Mouse (Mus musculus): Measurements from ENCODE around the gene Aida. TPM values are rescaled to one million over a fixed set of nuclear protein-coding genes. Genes with fewer than 3 reads are reported as not detected.
"Not testable (repeated sequence)": the region's sequence is repeated elsewhere in the genome, so short reads cannot be mapped to it uniquely, and the experiment has no call there.

Aida gene
- total RNA-seq, 1 experiment from 2014 or later: 93.7 TPM

DNA sequence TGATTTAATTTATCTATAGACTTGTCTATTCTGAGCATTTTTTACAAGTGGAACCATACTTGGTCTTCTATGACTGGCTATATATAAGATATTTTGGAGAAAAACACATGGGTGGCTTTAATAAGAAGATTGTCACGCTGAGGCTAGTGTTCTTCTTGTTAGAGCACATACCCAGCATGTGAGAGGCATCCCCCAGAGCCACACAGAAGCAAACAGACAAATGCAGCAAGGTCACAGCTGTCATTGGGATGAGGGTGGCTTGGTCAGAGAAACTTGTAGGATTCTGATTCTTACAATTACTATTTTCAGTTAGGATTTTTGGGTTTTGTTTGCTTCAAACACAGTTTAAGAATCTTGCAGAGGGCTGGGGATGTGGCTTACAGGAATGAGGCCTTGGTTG is 12.1 kb downstream of the Aida start:
- no peak for ATAC-seq (replicated peaks; ENCODE audit: insufficient number of reproducible peaks, low FRiP score, low TSS enrichment, poor library complexity, severe bottlenecking)

DNA sequence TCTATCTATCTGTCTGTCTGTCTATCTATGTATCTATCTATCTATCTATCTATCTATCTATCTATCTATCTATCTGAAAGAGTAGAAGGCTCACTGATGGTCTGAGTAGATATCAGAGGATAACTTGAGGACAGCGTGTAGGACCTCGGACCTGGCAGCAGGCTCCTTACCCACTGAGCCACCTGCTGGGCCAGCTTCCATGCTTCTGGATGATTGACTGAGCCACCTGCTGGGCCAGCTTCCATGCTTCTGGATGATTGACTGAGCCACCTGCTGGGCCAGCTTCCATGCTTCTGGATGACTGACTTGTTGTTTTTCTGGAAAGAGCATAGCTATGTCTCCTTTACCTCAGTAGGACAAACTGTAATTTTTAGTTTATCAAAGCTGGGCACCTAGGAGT is 13.2 kb downstream of the Aida start:
- not testable (repeated sequence) for ATAC-seq (replicated peaks; ENCODE audit: insufficient number of reproducible peaks, low FRiP score, low TSS enrichment, poor library complexity, severe bottlenecking)

DNA sequence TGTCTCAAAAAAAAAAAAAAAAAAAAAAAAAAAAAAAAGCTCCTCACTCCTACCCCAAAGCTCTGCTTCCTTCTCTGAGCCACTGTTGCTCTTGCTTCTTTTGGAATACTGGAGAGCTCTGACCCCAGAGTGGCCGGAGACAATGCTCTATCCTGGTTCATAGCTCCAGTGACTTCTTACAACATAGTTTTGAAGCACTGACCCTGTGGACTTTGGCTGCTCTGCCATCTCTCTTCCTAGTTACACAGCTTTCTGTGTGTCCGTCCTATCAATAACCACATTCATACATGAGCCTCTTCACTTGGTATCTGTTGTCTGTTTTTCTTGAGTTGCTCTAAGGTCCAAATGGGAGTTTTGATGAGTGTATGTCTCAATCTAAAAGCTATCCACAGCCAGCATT is 15.7 kb downstream of the Aida start:
- ATAC-seq (replicated peaks; ENCODE audit: insufficient number of reproducible peaks, low FRiP score, low TSS enrichment, poor library complexity, severe bottlenecking): no peak

DNA sequence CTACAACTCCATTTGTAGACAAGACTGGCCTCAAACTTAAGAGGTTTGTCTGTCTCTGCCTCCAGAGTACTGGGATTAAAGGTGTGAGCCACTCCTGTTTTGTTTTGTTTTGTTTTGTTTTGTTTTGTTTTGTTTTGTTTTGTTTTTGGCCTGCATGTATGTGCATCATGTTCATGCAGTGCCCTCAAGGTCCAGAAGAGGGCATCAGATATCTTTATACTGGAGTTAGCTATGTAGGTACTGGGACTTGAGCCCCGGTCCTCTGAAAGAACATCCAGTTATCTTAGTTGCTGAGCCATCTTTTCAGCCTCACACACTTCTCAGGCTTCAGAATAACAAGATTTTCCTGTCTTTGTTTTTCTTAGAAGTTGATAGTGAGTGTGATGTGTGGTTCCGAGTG is 19.4 kb downstream of the Aida start:
- no peak for ATAC-seq (replicated peaks; ENCODE audit: insufficient number of reproducible peaks, low FRiP score, low TSS enrichment, poor library complexity, severe bottlenecking)

DNA sequence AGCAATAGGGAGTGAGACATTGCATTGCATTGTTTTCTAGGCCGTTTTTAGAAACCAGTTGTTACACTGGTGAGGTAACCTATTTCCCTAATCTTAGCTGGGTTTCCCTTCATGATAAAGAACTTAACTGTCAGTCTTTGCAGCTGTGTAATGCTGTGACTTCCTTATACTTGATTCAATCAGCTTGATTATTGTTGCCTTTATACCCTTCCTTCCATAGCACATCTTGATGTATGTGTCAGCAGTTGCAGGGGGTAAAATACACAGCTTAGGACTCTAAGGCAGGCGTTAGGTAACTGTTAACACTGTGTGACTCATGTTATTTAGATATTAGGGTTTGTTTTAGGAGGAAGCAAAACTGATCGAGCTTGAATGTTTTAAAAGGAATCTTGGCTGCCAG is 24.3 kb downstream of the Aida start:
- ATAC-seq (replicated peaks; ENCODE audit: insufficient number of reproducible peaks, low FRiP score, low TSS enrichment, poor library complexity, severe bottlenecking): peak; percentile 53

DNA sequence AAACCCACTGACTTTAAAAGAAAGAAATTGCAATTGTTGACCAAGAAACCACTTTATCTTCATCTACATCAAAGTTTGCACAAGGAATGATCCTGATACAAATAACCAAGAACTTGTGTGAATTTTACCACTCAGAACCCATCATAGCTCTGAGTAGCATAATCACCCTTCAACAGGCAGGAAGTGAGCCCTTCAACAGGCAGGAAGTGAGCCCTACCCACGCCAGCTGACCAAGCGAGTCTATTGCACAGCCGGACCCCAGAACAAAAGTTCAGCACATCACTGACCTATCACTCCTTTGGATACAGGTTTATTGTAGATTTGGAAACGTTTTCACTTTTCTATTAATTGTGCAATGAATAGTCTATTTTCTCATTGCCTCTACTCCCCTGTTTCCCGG is 26.1 kb downstream of the Aida start:
- not testable (repeated sequence) for ATAC-seq (replicated peaks; ENCODE audit: insufficient number of reproducible peaks, low FRiP score, low TSS enrichment, poor library complexity, severe bottlenecking)

DNA sequence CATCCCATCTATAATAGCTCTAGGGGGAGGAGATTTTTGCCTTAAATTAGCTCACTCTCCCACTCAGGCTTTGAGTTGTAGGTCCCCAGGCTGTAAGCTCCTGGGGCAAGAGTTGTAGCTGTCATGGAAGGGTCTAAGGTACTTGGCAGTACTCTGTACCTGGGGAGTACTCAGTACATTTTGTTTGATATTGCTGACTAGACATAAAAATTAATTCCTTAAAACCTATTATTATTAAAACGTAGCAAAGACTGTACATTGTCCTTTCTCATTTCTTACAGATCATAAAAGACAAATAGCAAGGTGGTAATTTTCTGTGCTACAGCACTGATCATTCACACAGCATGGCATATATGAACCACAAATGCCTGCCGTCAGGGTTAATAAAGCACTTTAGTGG is 27.5 kb downstream of the Aida start:
- ATAC-seq (replicated peaks; ENCODE audit: insufficient number of reproducible peaks, low FRiP score, low TSS enrichment, poor library complexity, severe bottlenecking): no peak

DNA sequence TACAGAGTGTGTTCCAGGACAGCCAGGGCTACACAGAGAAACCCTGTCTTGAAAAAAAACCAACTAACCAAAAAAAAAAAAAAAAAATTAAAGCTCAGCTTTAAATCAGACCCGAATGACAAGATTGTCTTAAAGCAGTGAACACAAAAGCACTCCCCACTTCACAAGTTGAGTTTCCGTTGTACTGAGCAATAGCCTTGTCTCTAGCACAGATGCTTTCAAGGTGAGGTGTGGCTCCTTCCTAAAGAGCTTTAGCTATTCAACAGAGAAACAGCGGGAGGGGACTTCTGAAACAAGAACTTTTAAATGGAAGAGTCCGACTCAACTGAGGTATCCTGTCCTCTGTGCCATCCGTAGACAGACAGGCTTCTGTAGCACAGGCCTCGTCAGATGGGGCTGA is 28.0 kb downstream of the Aida start:
- no peak for ATAC-seq (replicated peaks; ENCODE audit: insufficient number of reproducible peaks, low FRiP score, low TSS enrichment, poor library complexity, severe bottlenecking)

DNA sequence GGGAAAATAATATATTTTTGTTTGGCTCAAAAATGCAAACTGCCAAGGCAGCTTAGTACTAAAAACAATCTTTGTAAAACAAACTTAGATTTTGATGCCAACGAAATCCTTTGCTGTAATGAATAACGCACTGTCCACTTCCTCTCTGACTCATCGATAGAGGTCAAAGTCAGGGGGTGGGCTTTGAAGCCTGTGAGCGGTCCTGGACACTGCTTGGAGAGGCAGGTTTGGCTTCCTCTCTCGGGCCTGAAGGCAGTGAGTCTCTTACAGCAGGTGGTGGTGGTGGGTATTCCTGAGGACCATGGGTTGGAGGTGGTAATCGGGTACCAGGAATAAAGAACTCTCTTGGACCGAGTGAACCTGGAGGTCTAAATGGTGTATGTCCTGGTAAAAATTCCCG is 30.8 kb downstream of the Aida start:
- no peak for ATAC-seq (replicated peaks; ENCODE audit: insufficient number of reproducible peaks, low FRiP score, low TSS enrichment, poor library complexity, severe bottlenecking)

DNA sequence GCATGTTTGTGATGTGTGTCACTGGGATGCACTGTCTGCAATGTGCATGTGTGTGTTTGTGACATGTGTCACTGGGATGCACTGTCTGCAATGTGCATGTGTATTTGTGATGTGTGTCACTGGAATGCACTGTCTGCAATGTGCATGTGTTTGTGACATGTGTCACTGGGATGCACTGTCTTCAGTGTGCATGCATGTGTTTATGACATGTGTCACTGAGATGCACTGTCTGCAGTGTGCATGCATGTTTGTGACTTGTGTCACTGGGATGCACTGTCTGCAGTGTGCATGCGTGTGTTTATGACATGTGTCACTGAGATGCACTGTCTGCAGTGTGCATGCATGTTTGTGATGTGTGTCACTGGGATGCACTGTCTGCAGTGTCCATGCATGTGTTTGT is 46.5 kb downstream of the Aida start:
- not testable (repeated sequence) for ATAC-seq (replicated peaks; ENCODE audit: insufficient number of reproducible peaks, low FRiP score, low TSS enrichment, poor library complexity, severe bottlenecking)

DNA sequence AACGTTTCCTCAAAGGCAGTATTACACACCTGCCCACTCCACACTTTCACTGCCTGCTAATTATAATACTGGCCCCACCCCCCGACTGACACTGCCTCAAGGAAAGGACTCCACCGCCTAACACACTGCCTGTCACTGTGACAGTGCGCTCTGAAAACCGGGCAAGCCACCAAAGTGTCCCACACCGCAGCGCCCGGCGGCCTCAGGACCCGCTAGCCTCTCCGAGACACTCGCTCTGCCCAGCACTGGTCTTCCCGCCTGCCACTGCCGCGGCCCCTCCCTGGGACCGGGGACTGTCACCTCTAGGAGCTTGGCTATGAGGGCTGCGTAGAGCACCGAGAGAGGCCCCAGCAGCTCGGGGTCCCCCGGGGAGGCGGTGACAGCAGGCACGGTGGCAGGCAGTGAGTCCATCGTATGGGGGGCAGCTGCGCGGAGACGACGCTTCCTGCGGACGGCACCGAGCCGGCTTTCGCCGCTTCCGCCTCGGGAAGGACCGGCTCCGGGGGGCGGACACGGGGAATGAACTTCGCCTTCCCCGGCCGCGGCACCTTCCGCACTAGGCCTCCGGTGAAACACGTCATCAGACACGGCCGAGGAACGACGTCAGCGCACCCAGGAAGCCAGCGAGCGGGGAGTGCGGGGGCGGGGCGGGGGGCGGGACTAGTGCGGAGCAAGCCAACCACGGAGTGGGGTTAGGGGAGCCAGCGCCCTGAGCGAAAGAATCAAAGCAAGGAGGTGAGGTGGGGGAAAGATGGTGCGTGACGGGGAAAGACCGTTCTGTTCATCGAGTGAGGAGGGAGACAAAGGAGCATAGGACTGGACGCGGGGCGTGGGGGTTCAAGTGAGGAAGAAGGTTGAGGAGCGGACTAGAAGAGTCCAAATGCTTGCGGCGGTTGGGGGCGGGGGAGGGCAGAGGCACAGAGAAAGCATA is 48.8 kb downstream of the Aida start:
- peak; percentile 69 for ATAC-seq (replicated peaks; ENCODE audit: insufficient number of reproducible peaks, low FRiP score, low TSS enrichment, poor library complexity, severe bottlenecking)

DNA sequence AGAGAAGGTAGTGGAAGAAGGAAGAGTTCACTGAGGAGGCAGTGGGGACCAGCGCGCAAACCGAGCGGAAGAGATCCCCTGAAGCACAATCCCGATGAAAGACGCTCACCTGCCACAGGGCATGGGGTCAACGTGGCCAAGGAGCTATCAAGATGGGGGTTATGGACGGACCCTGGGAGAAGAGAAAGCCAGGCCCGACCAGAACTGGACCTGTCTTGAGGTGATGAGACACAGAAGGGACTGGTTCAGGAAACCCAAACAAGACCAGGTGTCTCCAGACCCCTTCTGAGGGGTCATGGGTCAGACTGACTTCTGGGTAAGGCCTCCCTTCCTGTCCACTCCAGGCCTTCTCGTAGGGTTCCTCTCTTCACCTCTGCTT is 49.4 kb downstream of the Aida start:
- ATAC-seq (replicated peaks; ENCODE audit: insufficient number of reproducible peaks, low FRiP score, low TSS enrichment, poor library complexity, severe bottlenecking): no peak

DNA sequence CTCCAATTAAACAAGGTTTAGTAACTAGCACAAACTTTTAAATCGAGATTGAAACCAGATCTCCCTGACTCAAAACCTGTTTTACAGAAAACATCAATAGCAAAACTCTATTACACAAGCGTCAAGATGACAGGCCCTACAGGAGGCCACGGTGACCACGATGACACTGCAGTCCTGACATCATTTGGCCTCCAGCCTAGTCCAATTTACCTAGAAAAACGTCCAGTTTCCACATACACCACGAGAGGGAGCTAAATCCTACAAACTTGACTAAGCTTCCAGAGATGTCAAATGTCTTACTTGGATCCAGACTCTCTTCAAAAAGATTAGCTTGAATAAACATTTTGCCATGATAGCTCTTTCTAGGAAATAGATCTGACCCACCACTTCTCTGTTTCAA is 53.5 kb downstream of the Aida start:
- ATAC-seq (replicated peaks; ENCODE audit: insufficient number of reproducible peaks, low FRiP score, low TSS enrichment, poor library complexity, severe bottlenecking): peak; percentile 84

DNA sequence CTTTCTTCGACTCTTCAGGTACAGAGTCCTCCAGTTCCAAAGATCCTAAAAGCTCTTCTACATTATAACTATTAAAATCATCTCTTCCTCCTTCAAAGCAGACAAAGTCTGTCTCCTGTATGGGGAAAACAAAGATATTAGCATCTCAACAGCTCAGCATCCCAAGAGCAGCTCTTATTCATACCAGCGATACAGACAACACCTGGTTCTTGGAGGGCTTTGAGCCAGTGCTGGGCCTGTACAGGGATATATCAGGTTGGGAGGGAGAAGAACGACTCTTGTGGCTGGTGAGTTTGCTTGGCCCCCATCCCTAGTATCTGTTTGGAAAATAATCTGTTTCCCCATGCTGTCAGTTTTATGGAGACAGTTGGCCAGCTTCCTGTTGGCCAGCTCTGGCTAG is 62.5 kb downstream of the Aida start:
- ATAC-seq (replicated peaks; ENCODE audit: insufficient number of reproducible peaks, low FRiP score, low TSS enrichment, poor library complexity, severe bottlenecking): no peak

DNA sequence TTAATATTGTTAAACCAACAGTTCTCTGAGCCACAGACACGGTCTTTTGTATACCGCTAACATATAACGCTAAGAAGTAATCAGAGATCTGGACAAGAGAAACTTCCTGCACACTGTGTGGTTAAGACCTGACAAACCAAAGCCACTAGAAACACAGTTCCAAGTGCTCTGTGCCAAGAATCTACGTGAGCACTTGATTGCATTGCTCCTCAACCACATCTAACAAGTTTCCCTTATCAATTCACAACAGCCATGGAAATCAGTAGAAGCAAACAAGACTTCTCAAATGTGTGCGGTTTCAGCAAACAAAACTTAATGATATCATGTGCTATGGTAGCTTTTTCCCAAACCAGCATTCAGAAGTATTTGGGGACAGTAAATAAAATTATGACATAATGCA is 65.9 kb downstream of the Aida start:
- no peak for ATAC-seq (replicated peaks; ENCODE audit: insufficient number of reproducible peaks, low FRiP score, low TSS enrichment, poor library complexity, severe bottlenecking)

DNA sequence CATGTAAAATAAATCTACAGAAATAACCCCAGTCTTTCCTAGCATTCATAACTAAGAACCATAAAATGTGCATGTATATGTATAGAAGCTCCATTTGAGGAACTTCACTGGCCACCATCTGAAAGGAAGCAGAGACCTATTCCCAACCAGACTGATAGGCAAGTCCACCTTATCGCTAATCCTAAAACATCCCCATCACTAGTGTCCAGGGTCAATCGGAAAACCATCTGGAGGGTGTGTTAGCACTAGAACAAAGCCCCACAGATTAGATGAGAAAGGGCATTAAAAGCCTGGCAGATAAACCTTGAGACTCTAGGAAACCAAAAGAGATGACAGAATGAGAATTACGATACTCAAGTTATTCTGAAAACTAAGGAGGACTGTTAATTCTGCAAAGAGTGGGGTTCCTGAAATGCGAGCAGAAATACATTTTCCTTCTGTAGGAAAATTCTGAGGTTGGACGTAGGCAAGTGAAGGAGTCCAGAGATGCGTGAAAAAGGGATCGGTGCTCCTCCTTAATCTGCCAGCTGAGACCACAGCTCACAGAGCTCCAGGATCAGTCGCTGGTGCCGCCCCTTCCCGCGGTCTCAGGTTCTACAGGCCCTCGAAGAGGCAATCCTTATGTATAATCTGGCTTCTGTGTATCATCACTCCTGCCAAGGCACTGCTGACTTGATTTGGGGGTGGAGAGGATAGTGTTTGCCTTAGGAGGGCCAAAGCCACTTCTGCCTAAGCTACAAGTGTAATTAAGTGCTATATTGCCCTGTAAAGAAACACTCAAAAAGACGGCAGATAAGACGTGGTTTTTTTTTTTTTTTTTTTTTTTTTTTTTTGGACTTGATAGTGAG is 66.6 kb downstream of the Aida start:
- ATAC-seq (replicated peaks; ENCODE audit: insufficient number of reproducible peaks, low FRiP score, low TSS enrichment, poor library complexity, severe bottlenecking): no peak

DNA sequence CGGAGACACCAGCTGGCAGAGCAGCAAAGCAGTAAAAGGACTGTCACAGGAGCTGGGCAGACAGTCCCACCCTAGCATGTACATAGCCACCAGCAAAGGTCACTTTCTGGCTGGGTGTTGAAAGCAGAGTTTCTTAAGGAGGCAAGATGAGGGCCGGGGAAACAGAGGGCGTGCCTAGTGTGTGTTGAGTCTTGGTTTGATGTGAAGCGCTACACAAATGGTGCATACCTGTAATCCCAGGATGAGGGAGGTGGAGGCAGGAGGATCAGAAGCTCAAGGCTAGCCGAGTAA is 67.1 kb downstream of the Aida start:
- no peak for ATAC-seq (replicated peaks; ENCODE audit: insufficient number of reproducible peaks, low FRiP score, low TSS enrichment, poor library complexity, severe bottlenecking)

DNA sequence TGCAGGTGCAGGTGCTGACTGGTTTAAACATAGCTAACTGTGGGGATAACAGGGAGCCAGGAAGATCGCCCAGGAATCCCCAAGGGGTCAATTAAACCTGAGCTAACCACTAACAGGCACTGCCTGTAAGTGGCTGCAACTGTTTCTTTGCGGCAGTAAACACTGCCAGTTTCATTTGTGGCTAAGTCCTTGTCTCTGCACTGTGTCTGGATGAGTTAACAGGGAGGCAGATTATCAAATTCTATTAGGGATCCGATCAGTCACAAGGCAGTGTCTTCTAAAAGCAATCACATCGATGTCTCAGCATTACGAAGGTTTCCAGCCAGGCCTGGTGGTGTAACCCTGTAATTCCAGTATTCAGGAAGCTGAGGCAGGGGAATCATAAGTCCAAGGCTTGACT is 70.0 kb downstream of the Aida start:
- no peak for ATAC-seq (replicated peaks; ENCODE audit: insufficient number of reproducible peaks, low FRiP score, low TSS enrichment, poor library complexity, severe bottlenecking)

DNA sequence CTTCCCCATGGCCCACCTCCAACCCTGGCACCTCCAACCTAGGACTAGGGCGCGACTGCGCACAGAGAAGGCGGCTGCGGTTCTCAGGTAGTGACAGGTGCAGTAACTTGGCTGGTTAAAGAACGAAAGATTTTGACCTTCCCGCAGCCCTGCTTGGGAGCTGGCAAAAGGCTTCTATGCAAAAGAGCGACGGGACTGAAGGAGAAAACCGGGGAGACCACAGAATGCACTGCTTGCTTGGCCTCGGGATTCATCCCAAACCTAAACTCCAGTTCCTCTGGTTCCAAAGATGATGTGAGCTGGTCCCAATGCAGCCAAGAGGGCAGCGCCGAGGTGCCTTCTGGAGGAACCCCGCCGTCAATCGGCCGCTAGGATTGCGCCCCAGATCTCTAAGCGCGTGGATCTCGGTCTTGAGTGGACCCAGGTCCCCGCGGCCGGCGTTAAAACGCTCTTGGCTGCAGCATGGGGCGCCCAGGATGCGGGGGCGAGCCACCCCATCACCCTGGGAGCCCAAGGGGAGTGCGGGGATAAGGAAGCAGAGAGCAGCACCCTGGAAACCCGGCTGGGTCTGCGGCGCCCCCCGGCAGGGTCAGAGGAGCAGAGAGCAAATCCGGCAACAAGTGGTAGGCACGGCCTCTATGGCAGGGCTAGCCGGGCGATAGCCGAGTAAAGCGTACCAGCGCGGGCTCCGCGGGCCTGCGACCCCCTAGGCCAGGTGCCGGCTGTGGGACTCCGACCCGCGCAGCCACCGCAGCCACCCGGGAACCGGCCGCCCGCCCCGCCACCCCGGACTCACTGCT is 72.4 kb downstream of the Aida start:
- ATAC-seq (replicated peaks; ENCODE audit: insufficient number of reproducible peaks, low FRiP score, low TSS enrichment, poor library complexity, severe bottlenecking): no peak; the same call in 1 of the 2 replicates
